ENCODE assay signal across 17 mouse cellular contexts in genomic region chr5:130184193-130184856, GRCm38 (mm10). TPM values are rescaled to one million over a fixed set of nuclear protein-coding genes. Genes with fewer than 3 reads are reported as not detected.
DNase-seq lines count a peak whose midpoint lies in the region; ATAC-seq and TF ChIP-seq lines count a peak whose summit lies in the region.
"Had no signal": no experiment of that assay in that cellular context is flagged by ENCODE, and none has a peak within 500 bp of the region (broad histone marks: within the 10 kb centered on the region; RNA-seq: fewer than 3 reads in every experiment).

No protein-coding gene starts in this region.

- peak; percentile 73 to 87 for DNase-seq in adrenal gland, adult (ENCODE audit: inconsistent age in 2 of 2, low spot score in 1 of 2)
- DNase-seq in adrenal gland, postnatal 4 days (ENCODE audit: low spot score in 2 of 2): no peak
- DNase-seq in liver, embryonic 13.5 days: no peak
- peak; percentile 33 for DNase-seq in stomach, postnatal 0 days (ENCODE audit: low spot score)
- DNase-seq in spleen, postnatal 10 days (ENCODE audit: low spot score in 2 of 2): no peak
- DNase-seq in kidney, postnatal 10 days: no peak
- DNase-seq: cerebellum, adult 8-10 months; forebrain, postnatal 0 days; heart, adult 18-20 months; kidney, postnatal 14 days had no signal

- peak overlapping the region; percentile 46 for H3K4me3 ChIP-seq in megakaryocyte, embryonic 14.5 days (replicated peaks)
- no peak overlapping the region for H3K4me3 ChIP-seq in liver, embryonic 13.5 days (replicated peaks)
- no peak overlapping the region for H3K4me3 ChIP-seq in stomach, postnatal 0 days (ENCODE audit: low read depth, low read length)
- H3K4me3 ChIP-seq: hindbrain, embryonic 13.5 days; limb, embryonic 12.5 days; midbrain, embryonic 10.5 days; neural tube, embryonic 12.5 days had no signal

- H3K4me1 ChIP-seq in megakaryocyte, embryonic 14.5 days: peaks cover 86% of the 10 kb centered on the region
- peaks cover 69% of the 10 kb centered on the region for H3K4me1 ChIP-seq in liver, embryonic 13.5 days (replicated peaks)
- H3K4me1 ChIP-seq in stomach, postnatal 0 days (replicated peaks; ENCODE audit: control insufficient read depth, insufficient read depth): peaks cover 7% of the 10 kb centered on the region
- H3K4me1 ChIP-seq: limb, embryonic 12.5 days; neural tube, embryonic 12.5 days had no signal

- H3K36me3 ChIP-seq in megakaryocyte, embryonic 14.5 days (replicated peaks; ENCODE audit: low read length): peaks cover 79% of the 10 kb centered on the region
- H3K36me3 ChIP-seq in liver, embryonic 13.5 days: peaks cover 26% of the 10 kb centered on the region
- no peaks in the 10 kb centered on the region for H3K36me3 ChIP-seq in stomach, postnatal 0 days (ENCODE audit: control insufficient read depth, insufficient read depth, low read length)

- H3K4me2 ChIP-seq in liver, embryonic 13.5 days: peak overlapping the region; percentile 8; the same call in 1 of the 2 replicates
- H3K4me2 ChIP-seq in stomach, postnatal 0 days (replicated peaks; ENCODE audit: low read depth): no peak overlapping the region
- H3K4me2 ChIP-seq: hindbrain, embryonic 13.5 days; limb, embryonic 12.5 days; neural tube, embryonic 12.5 days had no signal

- H3K27ac ChIP-seq in liver, embryonic 13.5 days: peak overlapping the region; percentile 39
- peak overlapping the region; percentile 69 for H3K27ac ChIP-seq in stomach, postnatal 0 days (replicated peaks)
- H3K27ac ChIP-seq: hindbrain, embryonic 13.5 days; limb, embryonic 12.5 days; midbrain, embryonic 10.5 days; neural tube, embryonic 12.5 days had no signal

- no peaks in the 10 kb centered on the region for H3K27me3 ChIP-seq in megakaryocyte, embryonic 14.5 days (replicated peaks)
- H3K27me3 ChIP-seq in liver, embryonic 13.5 days: no peaks in the 10 kb centered on the region
- H3K27me3 ChIP-seq in stomach, postnatal 0 days (ENCODE audit: control insufficient read depth, insufficient read depth, low read length): no peaks in the 10 kb centered on the region
- H3K27me3 ChIP-seq: hindbrain, embryonic 13.5 days; limb, embryonic 12.5 days; neural tube, embryonic 12.5 days had no signal

- 80% methylated on average over 9 of the region's 9 CpGs for WGBS in liver, embryonic 13.5 days (ENCODE audit: insufficient replicate concordance)
- 71% methylated on average over 9 of the region's 9 CpGs for WGBS in stomach, postnatal 0 days

- no peaks in the 10 kb centered on the region for H3K9me3 ChIP-seq in megakaryocyte, embryonic 14.5 days
- H3K9me3 ChIP-seq in liver, embryonic 13.5 days (replicated peaks): no peaks in the 10 kb centered on the region
- no peaks in the 10 kb centered on the region for H3K9me3 ChIP-seq in stomach, postnatal 0 days (ENCODE audit: control insufficient read depth, low read length)
- H3K9me3 ChIP-seq: hindbrain, embryonic 13.5 days; limb, embryonic 12.5 days; midbrain, embryonic 10.5 days; neural tube, embryonic 12.5 days had no signal

- no peak for ATAC-seq in megakaryocyte, adult 5-6 weeks (ENCODE audit: poor library complexity, severe bottlenecking)
- ATAC-seq in liver, embryonic 13.5 days (ENCODE audit: low read depth): peak; percentile 63
- peak; percentile 38; the same call in 1 of the 2 replicates for ATAC-seq in stomach, postnatal 0 days (ENCODE audit: low FRiP score, low TSS enrichment)
- ATAC-seq: CD4-positive, CD25-positive, alpha-beta regulatory T cell, adult 4 months; forebrain, postnatal 0 days had no signal

- TF ChIP-seq EP300 in stomach, postnatal 0 days (optimal IDR thresholded peaks at IDR 0.05): no peak

- peak overlapping the region; percentile 44 for H3K9ac ChIP-seq in liver, embryonic 13.5 days
- H3K9ac ChIP-seq in stomach, postnatal 0 days (ENCODE audit: low read length): no peak overlapping the region
- H3K9ac ChIP-seq: forebrain, postnatal 0 days; hindbrain, embryonic 13.5 days; limb, embryonic 12.5 days; neural tube, embryonic 12.5 days had no signal

- TF ChIP-seq CTCF in stomach, postnatal 0 days (IDR thresholded peaks at IDR 0.05; ENCODE audit: low read depth): no peak

RNA-seq across cellular contexts. Expression of gene Rabgef1, which starts 12.7 kb away (rescaled TPM):
- total RNA-seq in adrenal gland, postnatal 4 days (2021): 10 to 100 TPM; 36.5 to 43.2 TPM
- 4.3 and 36.2 TPM in 2 replicates for polyA plus RNA-seq in megakaryocyte, embryonic 14.5 days (2012; ENCODE audit: insufficient read depth, low replicate concordance)
- 16.8 and 19.0 TPM in 2 replicates for total RNA-seq in megakaryocyte, adult 5-6 weeks (2015)
- total RNA-seq in megakaryocyte, adult 5-6 weeks (2017): 19.9 and 22.2 TPM in 2 replicates
- polyA plus RNA-seq in liver, embryonic 13.5 days (2015; fragmentation: Nextera tagmentation; extraction: Ambion mirVana): 26.0 and 30.7 TPM in 2 replicates
- 33.0 and 33.6 TPM in 2 replicates for polyA plus RNA-seq in stomach, postnatal 0 days (2015; fragmentation: Nextera tagmentation; extraction: Ambion mirVana)

RNA-seq across cellular contexts. Expression of gene Tmem248, which starts 32.6 kb away (rescaled TPM):
- total RNA-seq in adrenal gland, postnatal 4 days (2021): 10 to 100 TPM; 56.0 to 61.9 TPM
- polyA plus RNA-seq in megakaryocyte, embryonic 14.5 days (2012; ENCODE audit: insufficient read depth, low replicate concordance): 11.9 and 29.8 TPM in 2 replicates
- 33.7 and 36.5 TPM in 2 replicates for total RNA-seq in megakaryocyte, adult 5-6 weeks (2015)
- 35.1 and 38.1 TPM in 2 replicates for total RNA-seq in megakaryocyte, adult 5-6 weeks (2017)
- 30.7 and 34.4 TPM in 2 replicates for polyA plus RNA-seq in liver, embryonic 13.5 days (2015; fragmentation: Nextera tagmentation; extraction: Ambion mirVana)
- polyA plus RNA-seq in stomach, postnatal 0 days (2015; fragmentation: Nextera tagmentation; extraction: Ambion mirVana): 33.2 and 34.4 TPM in 2 replicates

RNA-seq across cellular contexts. Expression of gene Kctd7, which starts 39.7 kb away (rescaled TPM):
- total RNA-seq in adrenal gland, postnatal 4 days (2021): 1 to 10 TPM; 7.8 to 9.4 TPM
- 4.7 and 5.5 TPM in 2 replicates for polyA plus RNA-seq in megakaryocyte, embryonic 14.5 days (2012; ENCODE audit: insufficient read depth, low replicate concordance)
- 1.0 and 1.4 TPM in 2 replicates for total RNA-seq in megakaryocyte, adult 5-6 weeks (2015)
- 2.2 and 8.9 TPM in 2 replicates for total RNA-seq in megakaryocyte, adult 5-6 weeks (2017)
- 5.5 and 7.1 TPM in 2 replicates for polyA plus RNA-seq in liver, embryonic 13.5 days (2015; fragmentation: Nextera tagmentation; extraction: Ambion mirVana)
- polyA plus RNA-seq in stomach, postnatal 0 days (2015; fragmentation: Nextera tagmentation; extraction: Ambion mirVana): 2.3 and 2.4 TPM in 2 replicates

Comparison
In these comparisons a context has a peak if more than half of its experiments do, and no peak if none do; other contexts are left out.
1. DNase-seq: peak in adrenal gland, adult (2 of 2) and stomach, postnatal 0 days (single experiment); none in adrenal gland, postnatal 4 days (0 of 2), liver, embryonic 13.5 days (single experiment), spleen, postnatal 10 days (0 of 2) and kidney, postnatal 10 days (single experiment).